Mouse (Mus musculus) mouse embryonic stem cell (cell line): ENCODE results near the gene Bag3.

Source experiments
- in situ Hi-C, 2 experiments: fragments of 300-500 bp; cut with MboI; formaldehyde crosslinking; loops; 1 replicate in 1 of 2; 3 replicates in 1 of 2; pipeline ENCODE4 v1.14.3; 2019 to 2020; ENCODE audit warnings: low sequenced_read_pairs in 2 of 2, low pct_unique_long_range_greater_than_20kb in 1 of 2, mixed read lengths in 1 of 2; ENCODE audit not compliant: unreplicated experiment in 1 of 2

Gene Bag3

GRCm38 (mm10) chr7:128583213-128583948 lies 60.0 kb downstream of the Bag3 start:
- in situ Hi-C loops = no loop called here

- in situ Hi-C loops = no loop called here
Observed at GRCm38 (mm10) chr7:128587334-128587933, 64.0 kb downstream of the Bag3 start.

- in situ Hi-C loops = no loop called here
Observed at GRCm38 (mm10) chr7:128591345-128592084, 68.1 kb downstream of the Bag3 start.

- in situ Hi-C loops = no loop called here
Observed at GRCm38 (mm10) chr7:128592118-128592935, 68.9 kb downstream of the Bag3 start.

GRCm38 (mm10) chr7:128592936-128593241 lies 69.5 kb downstream of the Bag3 start:
- in situ Hi-C loops = no loop called here

- in situ Hi-C loops = no loop called here
Observed at GRCm38 (mm10) chr7:128596274-128596673, 72.9 kb downstream of the Bag3 start.
